Comparison of ENCODE assay signal across 8 mouse cellular contexts in genomic region chr13:43212338-43212737, GRCm38 (mm10). TPM values are rescaled to one million over a fixed set of nuclear protein-coding genes. Genes with fewer than 3 reads are reported as not detected.
DNase-seq lines count a peak whose midpoint lies in the region.

No protein-coding gene starts in this region.

- intact Hi-C loops in left cerebral cortex, postnatal 14 days (cut with DNase I), result no loop called here

- peak; percentile 37 for DNase-seq in cerebellum, adult 8-10 months
- DNase-seq in cerebellum, adult 9-10 months, result no peak
- DNase-seq in urinary bladder, postnatal 36 days (ENCODE audit: low spot score in 2 of 2), result peak; percentile 47 to 53
- no peak for DNase-seq in urinary bladder, postnatal 4 days (ENCODE audit: low spot score in 2 of 2)
- DNase-seq in kidney, postnatal 10 days, result peak; percentile 46
- DNase-seq in spleen, postnatal 10 days (ENCODE audit: low spot score in 2 of 2), result no peak
- no peak for DNase-seq in left cerebral cortex, postnatal 14 days (ENCODE audit: low spot score in 2 of 2)
- no peak for DNase-seq in thymus, postnatal 36 days

RNA-seq across cellular contexts. Expression of gene Tbc1d7, which starts 41.0 kb away (rescaled TPM):
- 10 to 100 TPM; 35.0 to 39.7 TPM for total RNA-seq in left cerebral cortex, postnatal 14 days (2021)

Comparison
In these comparisons a context has a peak if more than half of its experiments do, and no peak if none do; other contexts are left out.
1. DNase-seq: peak in cerebellum, adult 8-10 months (single experiment), urinary bladder, postnatal 36 days (2 of 2) and kidney, postnatal 10 days (single experiment); none in cerebellum, adult 9-10 months (single experiment), urinary bladder, postnatal 4 days (0 of 2), spleen, postnatal 10 days (0 of 2), left cerebral cortex, postnatal 14 days (0 of 2) and thymus, postnatal 36 days (0 of 2).